Mouse (Mus musculus): ENCODE data around the gene Plxnd1. TPM values are rescaled to one million over a fixed set of nuclear protein-coding genes. Genes with fewer than 3 reads are reported as not detected.

Plxnd1 gene
- polyA plus RNA-seq, 1 experiment from 2014 or later: 45.2 TPM

DNA sequence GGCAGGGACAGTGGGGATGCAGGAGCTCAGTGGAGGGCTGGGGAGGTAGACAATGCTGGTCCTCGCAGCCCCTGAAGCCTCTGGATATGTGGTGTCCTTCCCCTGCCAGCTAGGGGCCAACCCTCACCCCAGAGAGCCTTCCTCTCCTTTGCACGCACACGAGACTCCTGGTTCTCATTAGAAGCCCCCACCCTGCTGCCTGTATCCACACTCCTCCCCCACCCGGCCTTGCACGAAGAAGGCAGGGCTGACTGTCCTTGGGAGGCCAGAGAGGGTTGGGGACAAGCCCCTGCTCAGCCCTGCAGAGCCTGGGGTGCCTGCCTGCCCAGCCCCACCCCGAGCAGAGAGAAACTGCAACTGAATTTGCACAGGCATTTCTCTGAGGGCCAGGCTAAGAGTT is 37.1 kb downstream of the Plxnd1 start:
- peaks cover 46% of the 10 kb centered on the region for H3K4me1 ChIP-seq (replicated peaks; ENCODE audit: control insufficient read depth, insufficient read depth, low read length)
- no peaks in the 10 kb centered on the region for H3K27me3 ChIP-seq (ENCODE audit: control insufficient read depth, insufficient read depth, low read depth, low read length)
- ATAC-seq (ENCODE audit: low read depth): peak; percentile 0; the same call in 1 of the 2 replicates
- H3K36me3 ChIP-seq (ENCODE audit: control insufficient read depth, insufficient read depth, low read length): peaks cover 19% of the 10 kb centered on the region
- H3K27ac ChIP-seq (ENCODE audit: low read length): peak overlapping the region; percentile 93
- H3K9ac ChIP-seq (ENCODE audit: low read length): peak overlapping the region; percentile 39
- WGBS: 42% methylated on average over 5 of the region's 6 CpGs
- no peak overlapping the region for H3K4me2 ChIP-seq (ENCODE audit: low read depth, low read length)
- H3K9me3 ChIP-seq (ENCODE audit: control insufficient read depth, low read length): no peaks in the 10 kb centered on the region
- H3K4me3 ChIP-seq (ENCODE audit: low read length): no peak overlapping the region

DNA sequence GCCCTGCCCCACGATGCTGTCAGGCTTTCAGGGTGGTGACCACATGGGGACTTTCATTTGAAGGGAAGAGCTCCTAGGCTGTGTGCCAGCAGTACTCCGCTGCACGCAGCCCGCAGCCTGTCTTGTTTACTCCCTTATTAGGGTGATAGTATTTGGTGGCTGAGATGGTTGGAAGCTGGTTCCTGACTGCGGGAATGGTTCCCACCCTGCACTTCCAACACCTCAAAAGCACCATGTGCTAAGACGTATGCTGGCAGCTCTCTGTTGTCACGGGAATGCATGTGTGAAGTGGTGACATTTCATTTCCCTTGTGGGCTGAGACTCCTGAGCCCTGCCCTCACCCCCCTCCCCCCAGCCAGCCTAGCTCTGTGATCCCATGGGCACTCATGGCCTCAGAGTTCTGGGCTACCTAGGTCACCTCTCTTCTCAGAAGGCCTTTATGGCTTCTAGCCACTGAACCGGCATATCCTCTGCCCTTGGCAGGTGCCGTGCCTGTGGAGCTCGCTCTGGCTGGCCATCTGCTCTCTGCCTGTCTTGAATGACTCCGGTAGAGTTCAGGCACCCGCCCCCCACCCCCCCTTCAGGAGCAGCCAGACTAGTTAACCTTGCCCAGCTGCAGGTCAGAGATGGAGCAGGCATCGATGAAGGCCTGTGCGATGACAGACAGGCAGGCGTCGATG is 37.7 kb downstream of the Plxnd1 start:
- 28% methylated on average over 16 of the region's 16 CpGs for WGBS
- peak overlapping the region; percentile 39; the same call in 1 of the 2 replicates for H3K9ac ChIP-seq (ENCODE audit: low read length)
- peak; percentile 89 for ATAC-seq (ENCODE audit: low read depth)
- H3K27me3 ChIP-seq (ENCODE audit: control insufficient read depth, insufficient read depth, low read depth, low read length): no peaks in the 10 kb centered on the region
- H3K4me1 ChIP-seq (replicated peaks; ENCODE audit: control insufficient read depth, insufficient read depth, low read length): peaks cover 46% of the 10 kb centered on the region
- H3K27ac ChIP-seq (ENCODE audit: low read length): peak overlapping the region; percentile 93
- no peak overlapping the region for H3K4me2 ChIP-seq (ENCODE audit: low read depth, low read length)
- no peaks in the 10 kb centered on the region for H3K9me3 ChIP-seq (ENCODE audit: control insufficient read depth, low read length)
- peaks cover 12% of the 10 kb centered on the region for H3K36me3 ChIP-seq (ENCODE audit: control insufficient read depth, insufficient read depth, low read length)
- H3K4me3 ChIP-seq (ENCODE audit: low read length): no peak overlapping the region

DNA sequence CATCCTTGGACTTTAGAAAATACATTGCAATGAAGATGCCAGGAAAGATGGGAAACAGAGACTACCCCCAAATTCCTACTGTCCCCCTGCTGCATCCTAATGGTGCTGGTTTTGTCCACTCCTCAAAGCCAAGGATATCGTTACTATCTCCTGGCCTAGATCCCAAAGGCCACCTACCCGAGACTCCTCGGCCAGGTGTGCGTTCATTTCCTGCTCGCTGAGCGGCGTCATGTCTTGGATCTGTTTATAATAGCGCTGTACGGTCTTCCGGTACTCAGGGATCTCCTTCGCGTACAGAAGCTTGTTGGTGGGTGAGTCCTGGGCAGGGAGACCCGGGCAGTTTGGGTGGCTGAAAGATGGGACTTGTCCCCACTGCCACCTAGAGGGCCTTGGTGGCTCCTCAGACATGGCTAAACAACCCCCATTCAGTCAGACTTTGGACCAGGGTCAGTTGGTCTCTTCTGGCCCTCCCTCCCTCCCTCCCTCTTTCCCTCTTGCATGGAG is 38.3 kb downstream of the Plxnd1 start:
- H3K36me3 ChIP-seq (ENCODE audit: control insufficient read depth, insufficient read depth, low read length): peaks cover 11% of the 10 kb centered on the region

DNA sequence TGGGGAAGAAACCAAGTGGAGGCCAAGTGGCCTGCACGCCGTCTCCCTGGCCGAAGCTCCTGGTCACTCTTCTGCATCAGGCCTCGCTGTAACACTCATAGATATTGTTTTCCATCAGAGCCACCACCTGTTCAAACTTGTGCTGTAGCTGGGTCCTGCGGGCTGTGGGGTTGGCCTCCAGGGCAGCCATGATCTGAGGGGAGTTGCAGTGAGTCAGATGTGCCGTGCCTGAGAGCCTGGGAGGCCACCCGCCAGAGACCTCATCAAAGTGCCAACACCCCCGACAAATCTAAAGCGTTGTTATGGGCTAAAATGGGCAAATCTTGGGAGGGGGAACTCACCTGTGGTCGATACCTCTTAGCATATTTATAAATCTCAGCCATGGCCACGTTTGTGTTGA is 39.1 kb downstream of the Plxnd1 start:
- Histone ChIP-seq H3K36me3 (ENCODE audit: control insufficient read depth, insufficient read depth, low read length) (peaks cover 11% of the 10 kb centered on the region), H3K4me1 (replicated peaks; ENCODE audit: control insufficient read depth, insufficient read depth, low read length) (peaks cover 46% of the 10 kb centered on the region), H3K9ac (ENCODE audit: low read length) (no peak overlapping the region), H3K4me2 (ENCODE audit: low read depth, low read length) (no peak overlapping the region), H3K27me3 (ENCODE audit: control insufficient read depth, insufficient read depth, low read depth, low read length) (no peaks in the 10 kb centered on the region), H3K27ac (ENCODE audit: low read length) (0 out of 2 replicates have a peak overlapping the region, but pooled peaks have one; percentile 62), H3K4me3 (ENCODE audit: low read length) (no peak overlapping the region), H3K9me3 (ENCODE audit: control insufficient read depth, low read length) (peaks cover 3% of the 10 kb centered on the region; the same call in 1 of the 2 replicates)
- no peak for ATAC-seq (ENCODE audit: low read depth)
- WGBS: 74% methylated on average over 11 of the region's 11 CpGs

More for the DNA sequence above, 38.3 kb downstream of the Plxnd1 start:
- H3K4me3 ChIP-seq (ENCODE audit: low read length): no peak overlapping the region
- H3K9me3 ChIP-seq (ENCODE audit: control insufficient read depth, low read length): peaks cover 3% of the 10 kb centered on the region; the same call in 1 of the 2 replicates
- H3K4me1 ChIP-seq (replicated peaks; ENCODE audit: control insufficient read depth, insufficient read depth, low read length): peaks cover 46% of the 10 kb centered on the region
- no peak for ATAC-seq (ENCODE audit: low read depth)
- 27% methylated on average over 13 of the region's 13 CpGs for whole genome bisulfite sequencing
- H3K4me2 ChIP-seq (ENCODE audit: low read depth, low read length): no peak overlapping the region; the same call in 1 of the 2 replicates
- no peaks in the 10 kb centered on the region for H3K27me3 ChIP-seq (ENCODE audit: control insufficient read depth, insufficient read depth, low read depth, low read length)
- H3K27ac ChIP-seq (ENCODE audit: low read length): peak overlapping the region; percentile 75
- peak overlapping the region; percentile 39; the same call in 1 of the 2 replicates for H3K9ac ChIP-seq (ENCODE audit: low read length)

DNA sequence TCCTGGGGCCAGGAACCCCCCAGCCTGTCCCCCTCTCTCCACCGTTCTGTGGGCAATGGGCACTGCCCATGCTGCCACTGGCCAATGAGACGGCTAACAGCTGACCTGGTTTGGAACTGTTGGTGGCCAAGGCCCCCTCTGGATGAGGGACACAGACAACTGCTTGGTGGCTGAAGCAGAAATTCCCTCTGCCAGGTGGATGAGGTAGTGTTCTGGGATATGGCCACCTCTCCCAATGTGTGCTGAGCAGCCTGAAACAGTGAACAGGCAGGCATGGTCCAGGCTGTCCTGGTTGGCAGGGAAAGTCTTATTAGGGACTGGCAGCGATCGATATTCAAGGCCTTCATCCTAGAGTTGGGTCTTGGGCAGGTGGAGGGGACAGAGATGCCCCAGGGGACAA is 39.6 kb downstream of the Plxnd1 start:
- Histone ChIP-seq H3K4me1 (replicated peaks; ENCODE audit: control insufficient read depth, insufficient read depth, low read length) (peaks cover 46% of the 10 kb centered on the region), H3K27ac (ENCODE audit: low read length) (peak overlapping the region; percentile 62), H3K9ac (ENCODE audit: low read length) (no peak overlapping the region), H3K4me2 (ENCODE audit: low read depth, low read length) (no peak overlapping the region), H3K27me3 (ENCODE audit: control insufficient read depth, insufficient read depth, low read depth, low read length) (no peaks in the 10 kb centered on the region), H3K9me3 (ENCODE audit: control insufficient read depth, low read length) (peaks cover 3% of the 10 kb centered on the region; the same call in 1 of the 2 replicates), H3K36me3 (ENCODE audit: control insufficient read depth, insufficient read depth, low read length) (peaks cover 6% of the 10 kb centered on the region), H3K4me3 (ENCODE audit: low read length) (no peak overlapping the region)
- ATAC-seq (ENCODE audit: low read depth): no peak
- 84% methylated on average over 4 of the region's 4 CpGs for WGBS

DNA sequence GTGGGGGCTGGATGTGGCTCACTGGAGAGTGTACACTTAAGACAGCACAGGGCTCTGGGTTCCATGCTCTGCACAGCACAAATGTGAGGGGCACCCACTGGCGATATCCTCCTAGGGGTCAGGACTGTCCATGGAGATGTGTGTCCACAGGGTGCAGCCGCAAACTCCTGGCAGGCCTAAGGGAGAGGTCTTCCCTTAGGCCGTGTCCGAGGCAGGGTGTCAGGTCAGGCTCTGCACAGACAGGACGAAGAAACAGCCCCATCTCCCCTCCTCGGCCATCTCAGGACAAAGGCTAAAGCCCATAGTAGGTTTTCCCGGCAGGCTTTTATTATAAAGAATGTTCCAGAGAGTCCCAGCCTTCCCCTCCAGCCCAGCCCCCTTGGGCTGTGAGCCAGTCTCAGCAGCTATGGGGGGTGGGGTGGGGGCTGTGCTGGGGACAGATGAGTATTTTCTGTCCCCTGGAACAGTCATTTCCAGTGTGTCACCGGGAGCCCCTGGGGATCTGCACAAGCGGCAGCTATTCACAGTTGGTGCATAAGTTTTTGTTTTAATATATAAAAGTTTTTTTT is 40.2 kb downstream of the Plxnd1 start:
- H3K4me1 ChIP-seq (replicated peaks; ENCODE audit: control insufficient read depth, insufficient read depth, low read length): peaks cover 43% of the 10 kb centered on the region

DNA sequence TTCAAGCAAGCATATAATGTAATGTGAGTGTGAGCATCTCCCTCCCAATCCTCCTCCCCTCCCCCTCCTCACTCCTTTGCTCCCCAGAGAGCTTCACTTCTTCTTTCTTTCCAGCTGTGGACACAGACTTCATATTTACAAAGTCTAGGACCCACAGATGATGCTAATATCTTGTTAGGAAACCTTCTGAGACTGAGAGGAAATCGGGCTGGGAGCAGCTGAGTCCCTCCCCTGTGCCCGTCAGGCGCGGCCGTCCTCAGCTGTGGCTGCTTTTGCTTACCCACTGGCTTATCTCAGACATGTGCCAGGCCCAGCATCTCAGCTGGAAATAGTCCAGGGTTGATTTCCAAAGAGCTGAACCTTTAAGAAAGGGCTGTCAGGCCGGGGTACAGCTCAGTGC is 48.4 kb downstream of the Plxnd1 start:
- H3K9ac ChIP-seq (ENCODE audit: low read length): no peak overlapping the region
- WGBS: 40% methylated on average over 6 of the region's 6 CpGs
- no peak for ATAC-seq (ENCODE audit: low read depth)
- no peak overlapping the region for H3K4me3 ChIP-seq (ENCODE audit: low read length)
- no peak overlapping the region for H3K27ac ChIP-seq (ENCODE audit: low read length)
- H3K36me3 ChIP-seq (ENCODE audit: control insufficient read depth, insufficient read depth, low read length): no peaks in the 10 kb centered on the region
- no peaks in the 10 kb centered on the region for H3K9me3 ChIP-seq (ENCODE audit: control insufficient read depth, low read length)
- peaks cover 4% of the 10 kb centered on the region; the same call in 1 of the 2 replicates for H3K4me1 ChIP-seq (replicated peaks; ENCODE audit: control insufficient read depth, insufficient read depth, low read length)
- no peak overlapping the region for H3K4me2 ChIP-seq (ENCODE audit: low read depth, low read length)
- H3K27me3 ChIP-seq (ENCODE audit: control insufficient read depth, insufficient read depth, low read depth, low read length): no peaks in the 10 kb centered on the region

More for the DNA sequence above, 40.2 kb downstream of the Plxnd1 start:
- no peak for ATAC-seq (ENCODE audit: low read depth)
- 59% methylated on average over 9 of the region's 9 CpGs for WGBS
- peak overlapping the region; percentile 60; the same call in 1 of the 2 replicates for H3K27ac ChIP-seq (ENCODE audit: low read length)
- no peak overlapping the region for H3K4me3 ChIP-seq (ENCODE audit: low read length)
- H3K27me3 ChIP-seq (ENCODE audit: control insufficient read depth, insufficient read depth, low read depth, low read length): no peaks in the 10 kb centered on the region
- H3K9ac ChIP-seq (ENCODE audit: low read length): peak overlapping the region; percentile 19
- H3K9me3 ChIP-seq (ENCODE audit: control insufficient read depth, low read length): peaks cover 3% of the 10 kb centered on the region; the same call in 1 of the 2 replicates
- no peak overlapping the region for H3K4me2 ChIP-seq (ENCODE audit: low read depth, low read length)
- peaks cover 3% of the 10 kb centered on the region for H3K36me3 ChIP-seq (ENCODE audit: control insufficient read depth, insufficient read depth, low read length)

DNA sequence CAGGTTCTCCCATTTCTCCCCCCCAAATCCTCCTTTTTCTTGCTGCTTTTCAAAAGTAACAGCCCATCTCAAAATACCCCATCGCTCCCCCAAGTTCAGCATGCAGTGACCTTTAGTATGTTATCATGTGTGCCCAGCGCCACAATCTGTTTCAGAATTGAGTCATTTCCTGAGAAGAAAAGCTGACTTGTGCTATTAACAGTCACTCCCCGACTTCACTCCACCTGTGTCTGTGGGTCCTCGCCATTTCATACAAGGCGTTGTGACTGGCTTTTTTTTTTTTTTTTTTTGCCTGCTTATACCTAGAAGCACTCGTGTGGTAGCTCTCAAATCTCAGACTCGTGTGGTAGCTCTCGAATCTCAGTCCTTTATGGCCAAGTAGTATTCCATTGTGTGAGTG is 49.2 kb downstream of the Plxnd1 start:
- WGBS: 74% methylated on average over 8 of the region's 8 CpGs
- H3K27ac ChIP-seq (ENCODE audit: low read length): no peak overlapping the region

DNA sequence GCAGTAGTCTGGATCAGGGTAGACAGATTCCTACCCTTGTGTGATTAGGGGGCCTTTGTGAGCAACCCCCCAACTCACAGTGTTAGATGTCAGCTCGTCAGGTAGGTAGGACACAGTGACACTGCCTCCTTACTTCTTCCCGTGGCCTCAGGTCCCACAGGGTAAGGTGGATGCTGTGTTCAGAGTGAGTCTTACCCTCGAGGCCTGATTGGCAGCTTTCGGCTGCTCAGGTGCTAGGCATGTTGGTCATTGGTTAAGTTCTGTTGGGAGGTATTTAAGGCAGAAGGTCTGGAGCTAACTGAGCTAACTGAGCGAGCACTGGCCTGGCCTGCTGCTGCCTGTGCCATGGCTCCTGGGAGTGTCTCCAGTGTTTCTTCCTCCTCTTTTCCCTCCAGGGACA is 50.2 kb downstream of the Plxnd1 start, which contains the start of gene H1foo:
Gene H1foo (plus strand): TSS at position 301 of the 400 bp plus-strand sequence.
- 79% methylated on average over 5 of the region's 5 CpGs for WGBS
- ATAC-seq (ENCODE audit: low read depth): no peak
- Histone ChIP-seq H3K36me3 (ENCODE audit: control insufficient read depth, insufficient read depth, low read length) (no peaks in the 10 kb centered on the region), H3K27ac (ENCODE audit: low read length) (no peak within 1 kb of the TSS), H3K4me1 (replicated peaks; ENCODE audit: control insufficient read depth, insufficient read depth, low read length) (peaks cover 4% of the 10 kb centered on the region; the same call in 1 of the 2 replicates), H3K4me3 (ENCODE audit: low read length) (no peak within 1 kb of the TSS), H3K27me3 (ENCODE audit: control insufficient read depth, insufficient read depth, low read depth, low read length) (no peaks in the 10 kb centered on the region), H3K9me3 (ENCODE audit: control insufficient read depth, low read length) (no peaks in the 10 kb centered on the region), H3K4me2 (ENCODE audit: low read depth, low read length) (no peak within 1 kb of the TSS), H3K9ac (ENCODE audit: low read length) (no peak within 1 kb of the TSS)

More for the DNA sequence above, 49.2 kb downstream of the Plxnd1 start:
- Histone ChIP-seq H3K27me3 (ENCODE audit: control insufficient read depth, insufficient read depth, low read depth, low read length) (no peaks in the 10 kb centered on the region), H3K4me1 (replicated peaks; ENCODE audit: control insufficient read depth, insufficient read depth, low read length) (peaks cover 4% of the 10 kb centered on the region; the same call in 1 of the 2 replicates), H3K9ac (ENCODE audit: low read length) (no peak overlapping the region), H3K4me3 (ENCODE audit: low read length) (no peak overlapping the region), H3K4me2 (ENCODE audit: low read depth, low read length) (no peak overlapping the region), H3K9me3 (ENCODE audit: control insufficient read depth, low read length) (no peaks in the 10 kb centered on the region), H3K36me3 (ENCODE audit: control insufficient read depth, insufficient read depth, low read length) (no peaks in the 10 kb centered on the region)
- no peak for ATAC-seq (ENCODE audit: low read depth)
